Mouse (Mus musculus): ENCODE results near the gene Gspt1. TPM values are rescaled to one million over a fixed set of nuclear protein-coding genes. Genes with fewer than 3 reads are reported as not detected.
A peak's percentile ranks its signal among the peaks of the same experiment; 100 is the strongest.

Gene Gspt1
- total and polyA plus RNA-seq, 3 experiments: 15.6 to 62.0 (median 59.3) TPM

DNA sequence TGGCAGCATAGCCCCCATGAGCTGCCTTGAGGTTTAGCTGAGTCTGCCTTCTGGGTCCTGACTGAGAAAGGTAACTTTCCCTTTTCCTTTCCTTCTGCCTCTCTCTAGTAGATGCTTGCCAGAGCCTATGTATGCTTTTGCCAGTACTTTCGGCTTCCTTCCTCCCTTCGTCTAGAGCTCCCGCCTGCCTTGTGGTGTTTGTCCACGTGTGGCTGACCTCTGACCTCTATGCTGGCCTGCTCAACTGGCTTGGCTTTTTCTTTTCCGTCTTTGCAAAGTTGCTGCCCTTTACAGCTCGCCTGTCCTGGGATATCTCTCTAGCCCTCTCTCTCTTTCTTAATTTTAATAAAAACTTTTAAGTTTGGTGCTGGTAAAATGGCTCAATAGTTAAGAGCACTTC is 15.7 kb upstream of the Gspt1 start:
- no peak overlapping the region for H3K9ac ChIP-seq (ENCODE audit: low read depth, low read length)
- H3K4me1 ChIP-seq (ENCODE audit: control insufficient read depth, insufficient read depth, low read length): no peaks in the 10 kb centered on the region
- intact Hi-C loops (cut with DNase I): no loop called here
- no peaks in the 10 kb centered on the region for H3K27me3 ChIP-seq (ENCODE audit: control insufficient read depth, insufficient read depth, low read length)
- H3K36me3 ChIP-seq (ENCODE audit: control insufficient read depth, insufficient read depth, low read length): no peaks in the 10 kb centered on the region
- no peak for DNase-seq
- H3K27ac ChIP-seq: no peak overlapping the region
- no peaks in the 10 kb centered on the region for H3K79me2 ChIP-seq (replicated peaks; ENCODE audit: control insufficient read depth, insufficient read depth, low read length)
- 26% methylated on average over 6 of the region's 6 CpGs for WGBS
- no peak for TF ChIP-seq EP300 (IDR thresholded peaks at IDR 0.05; ENCODE audit: insufficient read depth, low read depth, low read length)
- H3K4me3 ChIP-seq: no peak overlapping the region

DNA sequence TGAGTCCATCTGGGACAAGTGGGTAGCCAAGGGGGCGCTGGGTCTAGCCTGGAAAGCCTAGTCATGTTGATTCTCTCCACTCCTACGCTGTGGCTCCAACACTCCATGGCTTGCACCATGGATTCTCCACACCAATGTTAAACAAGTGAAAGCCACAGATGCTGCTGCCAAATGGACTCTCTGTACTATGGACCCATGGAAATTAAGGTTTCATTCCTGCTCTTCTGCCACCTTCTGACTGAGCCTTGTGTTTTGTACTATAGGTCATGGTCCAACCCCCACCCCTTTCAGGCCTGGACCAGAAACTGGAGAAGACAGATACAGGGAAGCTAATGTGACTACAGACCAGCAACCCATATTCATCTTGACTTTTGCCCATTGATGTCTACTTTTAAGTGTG is 12.4 kb upstream of the Gspt1 start:
- intact Hi-C loops (cut with DNase I): no loop called here

DNA sequence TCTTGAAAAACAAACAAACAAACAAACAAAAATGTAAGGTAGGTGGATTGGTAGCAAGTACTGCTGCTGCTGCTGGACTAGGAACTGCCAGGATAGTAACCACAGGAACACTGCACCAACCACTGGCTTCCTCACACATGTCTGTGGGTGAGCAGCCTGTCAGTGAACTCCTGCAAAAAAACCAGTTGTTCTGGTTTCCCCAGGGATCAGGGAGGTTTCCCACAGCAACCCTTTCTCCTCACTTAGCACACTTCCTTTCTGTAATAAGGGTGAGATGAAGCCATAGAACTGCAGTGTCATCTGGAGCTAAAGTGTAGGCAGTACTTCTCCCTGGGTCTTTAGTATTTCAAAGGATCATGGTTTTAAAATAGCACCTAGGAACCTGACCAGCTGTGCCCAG is 9.1 kb upstream of the Gspt1 start:
- DNase-seq: no peak
- intact Hi-C loops (cut with DNase I): no loop called here
- Histone ChIP-seq H3K9ac (ENCODE audit: low read depth, low read length) (no peak overlapping the region), H3K79me2 (replicated peaks; ENCODE audit: control insufficient read depth, insufficient read depth, low read length) (no peaks in the 10 kb centered on the region), H3K27me3 (ENCODE audit: control insufficient read depth, insufficient read depth, low read length) (no peaks in the 10 kb centered on the region), H3K4me1 (ENCODE audit: control insufficient read depth, insufficient read depth, low read length) (no peaks in the 10 kb centered on the region), H3K36me3 (ENCODE audit: control insufficient read depth, insufficient read depth, low read length) (no peaks in the 10 kb centered on the region), H3K4me3 (no peak overlapping the region), H3K27ac (no peak overlapping the region)
- no peak for TF ChIP-seq CTCF (IDR thresholded peaks at IDR 0.05)
- no peak for TF ChIP-seq POLR2A (IDR thresholded peaks at IDR 0.05; ENCODE audit: insufficient read depth, low read depth, low read length)
- no peak for TF ChIP-seq EP300 (IDR thresholded peaks at IDR 0.05; ENCODE audit: insufficient read depth, low read depth, low read length)

More for the DNA sequence above, 12.4 kb upstream of the Gspt1 start:
- Histone ChIP-seq H3K27ac (no peak overlapping the region), H3K4me1 (ENCODE audit: control insufficient read depth, insufficient read depth, low read length) (no peaks in the 10 kb centered on the region), H3K4me3 (no peak overlapping the region), H3K36me3 (ENCODE audit: control insufficient read depth, insufficient read depth, low read length) (no peaks in the 10 kb centered on the region), H3K27me3 (ENCODE audit: control insufficient read depth, insufficient read depth, low read length) (no peaks in the 10 kb centered on the region), H3K9ac (ENCODE audit: low read depth, low read length) (no peak overlapping the region), H3K79me2 (replicated peaks; ENCODE audit: control insufficient read depth, insufficient read depth, low read length) (no peaks in the 10 kb centered on the region)
- DNase-seq: no peak
- WGBS: 88% methylated on average over 2 of the region's 2 CpGs
- TF ChIP-seq POLR2A (IDR thresholded peaks at IDR 0.05; ENCODE audit: insufficient read depth, low read depth, low read length) (no peak), EP300 (IDR thresholded peaks at IDR 0.05; ENCODE audit: insufficient read depth, low read depth, low read length) (no peak), CTCF (IDR thresholded peaks at IDR 0.05) (no peak)

DNA sequence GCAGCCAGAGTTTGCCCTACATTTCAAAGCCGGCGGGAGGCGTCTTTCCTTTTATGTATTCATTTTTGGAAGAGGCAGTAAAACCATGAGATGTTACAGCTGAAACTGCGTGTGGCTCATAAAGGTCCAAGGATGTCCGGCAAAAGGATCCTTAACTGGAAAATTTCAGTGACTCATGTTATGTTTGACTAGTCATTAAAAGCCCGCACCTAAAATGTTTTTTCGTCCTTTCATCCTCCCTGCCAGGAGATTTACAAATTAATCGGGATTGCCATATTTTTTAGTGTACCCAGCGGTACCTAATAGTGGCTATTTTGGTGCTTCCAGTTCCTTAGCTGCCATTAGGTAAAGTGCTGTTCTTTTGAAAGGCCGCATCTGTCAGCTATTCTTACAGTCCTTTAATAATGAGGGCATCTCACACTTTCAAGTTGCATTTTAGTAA is 619 bp upstream of the Gspt1 start:
- Histone ChIP-seq H3K4me3 (peak overlapping the region; percentile 96), H3K27me3 (ENCODE audit: control insufficient read depth, insufficient read depth, low read length) (no peaks in the 10 kb centered on the region), H3K4me1 (ENCODE audit: control insufficient read depth, insufficient read depth, low read length) (peaks cover 2% of the 10 kb centered on the region), H3K27ac (peak overlapping the region; percentile 97), H3K79me2 (replicated peaks; ENCODE audit: control insufficient read depth, insufficient read depth, low read length) (peaks cover 2% of the 10 kb centered on the region; the same call in 1 of the 2 replicates), H3K9ac (ENCODE audit: low read depth, low read length) (peak overlapping the region; percentile 80), H3K36me3 (ENCODE audit: control insufficient read depth, insufficient read depth, low read length) (peaks cover 3% of the 10 kb centered on the region)
- 14% methylated on average over 10 of the region's 10 CpGs for WGBS
- DNase-seq: no peak
- TF ChIP-seq EP300 (IDR thresholded peaks at IDR 0.05; ENCODE audit: insufficient read depth, low read depth, low read length): no peak
- no peak for TF ChIP-seq CTCF (IDR thresholded peaks at IDR 0.05)
- TF ChIP-seq POLR2A (IDR thresholded peaks at IDR 0.05; ENCODE audit: insufficient read depth, low read depth, low read length): no peak
- intact Hi-C loops (cut with DNase I): loop anchor here (1.0 to 10.0 kb wide), 6 partner anchors 52 to 710 kb away; partner anchors contain the start of genes Clec16a, Cpped1, Dexi and Rsl1d1

DNA sequence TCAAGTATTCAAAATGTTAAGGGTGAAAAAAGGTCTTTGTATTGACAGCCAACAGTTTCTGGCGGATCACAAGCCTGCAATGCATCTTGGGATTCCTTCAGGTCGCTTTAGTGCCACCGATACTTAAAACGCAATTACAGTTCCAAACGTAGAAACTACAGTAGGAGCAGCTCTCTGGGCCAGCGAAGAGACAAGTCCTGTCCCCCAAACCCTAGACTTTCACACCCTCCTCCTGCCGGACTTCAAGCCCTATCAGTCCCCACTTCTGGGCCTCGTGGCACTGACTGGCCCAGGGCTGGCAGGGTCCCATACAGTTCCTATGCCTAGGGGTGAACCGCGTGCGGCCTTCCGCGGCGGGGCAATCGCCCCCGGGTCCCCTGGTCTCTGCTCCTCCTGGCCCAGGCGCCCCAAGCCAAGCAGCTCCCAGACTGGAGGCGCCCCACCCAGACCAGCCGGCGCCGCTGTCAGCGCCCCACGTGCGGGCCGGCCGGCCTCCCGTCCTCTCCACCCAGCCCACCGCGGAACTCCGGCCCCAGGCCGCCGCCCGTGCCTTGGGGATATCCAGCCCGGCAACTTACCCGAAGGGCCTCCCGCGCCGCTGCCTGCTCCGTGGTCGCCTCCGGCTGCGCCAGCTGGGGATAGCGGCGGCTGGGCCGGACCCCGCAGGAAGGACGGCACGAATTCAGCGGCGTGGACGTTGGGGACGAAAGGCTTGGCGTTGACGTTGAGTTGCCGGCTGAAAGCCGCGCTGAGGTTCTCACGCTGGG is 877 bp downstream of the Gspt1 start:
- peaks cover 2% of the 10 kb centered on the region; the same call in 1 of the 2 replicates for H3K79me2 ChIP-seq (replicated peaks; ENCODE audit: control insufficient read depth, insufficient read depth, low read length)
- peaks cover 3% of the 10 kb centered on the region for H3K36me3 ChIP-seq (ENCODE audit: control insufficient read depth, insufficient read depth, low read length)
- H3K4me1 ChIP-seq (ENCODE audit: control insufficient read depth, insufficient read depth, low read length): peaks cover 2% of the 10 kb centered on the region
- peak overlapping the region; percentile 96 for H3K4me3 ChIP-seq
- TF ChIP-seq CTCF (IDR thresholded peaks at IDR 0.05) (no peak), EP300 (IDR thresholded peaks at IDR 0.05; ENCODE audit: insufficient read depth, low read depth, low read length) (no peak), POLR2A (IDR thresholded peaks at IDR 0.05; ENCODE audit: insufficient read depth, low read depth, low read length) (no peak)
- H3K9ac ChIP-seq (ENCODE audit: low read depth, low read length): peak overlapping the region; percentile 79
- intact Hi-C loops (cut with DNase I): loop anchor here (5.0 to 10.0 kb wide), 3 partner anchors 164 to 708 kb away; partner anchors contain the start of genes Clec16a, Cpped1 and Dexi
- 2% methylated on average over 56 of the region's 58 CpGs for WGBS
- no peaks in the 10 kb centered on the region for H3K27me3 ChIP-seq (ENCODE audit: control insufficient read depth, insufficient read depth, low read length)
- DNase-seq: peak; percentile 66 to 72
- H3K27ac ChIP-seq: peak overlapping the region; percentile 97

DNA sequence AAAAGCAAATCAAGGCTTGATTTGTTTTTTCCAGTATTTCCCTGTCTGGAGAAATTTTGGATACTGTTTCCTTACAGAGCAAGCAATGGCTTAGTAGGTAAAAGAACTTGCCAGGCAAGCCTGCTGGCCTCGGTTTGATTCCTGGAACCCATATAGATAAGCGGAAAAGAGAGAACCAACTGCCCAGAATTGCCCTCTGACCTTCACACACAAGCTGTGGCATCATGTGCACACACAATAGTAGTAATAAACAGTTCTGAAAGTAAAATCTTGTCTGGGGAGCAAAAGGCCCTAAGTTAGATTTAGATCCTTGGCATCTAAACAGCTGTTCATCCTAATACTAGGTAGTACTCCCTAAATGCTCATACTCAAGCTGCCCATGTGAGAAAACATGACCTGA is 6.3 kb downstream of the Gspt1 start:
- DNase-seq: no peak
- TF ChIP-seq POLR2A (IDR thresholded peaks at IDR 0.05; ENCODE audit: insufficient read depth, low read depth, low read length) (no peak), EP300 (IDR thresholded peaks at IDR 0.05; ENCODE audit: insufficient read depth, low read depth, low read length) (no peak), CTCF (IDR thresholded peaks at IDR 0.05) (no peak)
- H3K27me3 ChIP-seq (ENCODE audit: control insufficient read depth, insufficient read depth, low read length): no peaks in the 10 kb centered on the region
- peaks cover 5% of the 10 kb centered on the region for H3K36me3 ChIP-seq (ENCODE audit: control insufficient read depth, insufficient read depth, low read length)
- no peak overlapping the region for H3K4me3 ChIP-seq
- WGBS: 30% methylated on average over 2 of the region's 2 CpGs
- no peak overlapping the region for H3K9ac ChIP-seq (ENCODE audit: low read depth, low read length)
- peaks cover 1% of the 10 kb centered on the region; the same call in 1 of the 2 replicates for H3K79me2 ChIP-seq (replicated peaks; ENCODE audit: control insufficient read depth, insufficient read depth, low read length)
- H3K27ac ChIP-seq: no peak overlapping the region; the same call in 1 of the 2 replicates
- peaks cover 2% of the 10 kb centered on the region for H3K4me1 ChIP-seq (ENCODE audit: control insufficient read depth, insufficient read depth, low read length)
- intact Hi-C loops (cut with DNase I): no loop called here

Measured in heart, adult 2 months (tissue).